Mouse (Mus musculus): ENCODE measurements around the gene Bcor. TPM values are rescaled to one million over a fixed set of nuclear protein-coding genes. Genes with fewer than 3 reads are reported as not detected.

Gene Bcor
- polyA plus RNA-seq, 1 experiment from 2014 or later, result 14.5 TPM

- H3K9me3 ChIP-seq (ENCODE audit: control insufficient read depth, low read length), result no peaks in the 10 kb centered on the region
- peaks cover 95% of the 10 kb centered on the region for H3K27me3 ChIP-seq (replicated peaks; ENCODE audit: control insufficient read depth, insufficient read depth, low read length)
- peak; percentile 69 for DNase-seq (ENCODE audit: low spot score)
- peak; percentile 55 for ATAC-seq (replicated peaks; ENCODE audit: low FRiP score)
- no peaks in the 10 kb centered on the region for H3K36me3 ChIP-seq (ENCODE audit: control insufficient read depth, insufficient read depth, low read length)
- peaks cover 20% of the 10 kb centered on the region for H3K4me1 ChIP-seq (replicated peaks; ENCODE audit: control insufficient read depth, insufficient read depth, low read length)
- peak overlapping the region; percentile 87 for H3K4me2 ChIP-seq
- peak overlapping the region; percentile 62 for H3K9ac ChIP-seq (ENCODE audit: low read depth, low read length)
- peak overlapping the region; percentile 73 for H3K27ac ChIP-seq (ENCODE audit: low read depth, low read length)
- H3K4me3 ChIP-seq (ENCODE audit: low read depth, low read length), result peak overlapping the region; percentile 52
- WGBS, result under 1% methylated on average over 60 of the region's 72 CpGs
Measured at GRCm38 (mm10) chrX:12088301-12089026, 71.7 kb downstream of the Bcor start.

- ATAC-seq (replicated peaks; ENCODE audit: low FRiP score) (peak; percentile 17; the same call in 1 of the 2 replicates), DNase-seq (ENCODE audit: low spot score) (peak; percentile 55)
- Histone ChIP-seq H3K4me3 (ENCODE audit: low read depth, low read length) (peak overlapping the region; percentile 52), H3K27me3 (replicated peaks; ENCODE audit: control insufficient read depth, insufficient read depth, low read length) (peaks cover 97% of the 10 kb centered on the region), H3K36me3 (ENCODE audit: control insufficient read depth, insufficient read depth, low read length) (no peaks in the 10 kb centered on the region), H3K4me2 (peak overlapping the region; percentile 87), H3K9me3 (ENCODE audit: control insufficient read depth, low read length) (no peaks in the 10 kb centered on the region), H3K27ac (ENCODE audit: low read depth, low read length) (peak overlapping the region; percentile 73), H3K9ac (ENCODE audit: low read depth, low read length) (peak overlapping the region; percentile 62), H3K4me1 (replicated peaks; ENCODE audit: control insufficient read depth, insufficient read depth, low read length) (peaks cover 20% of the 10 kb centered on the region)
- WGBS, result 2% methylated on average over 55 of the region's 55 CpGs
Measured at GRCm38 (mm10) chrX:12087511-12088300, 72.4 kb downstream of the Bcor start.

DNA sequence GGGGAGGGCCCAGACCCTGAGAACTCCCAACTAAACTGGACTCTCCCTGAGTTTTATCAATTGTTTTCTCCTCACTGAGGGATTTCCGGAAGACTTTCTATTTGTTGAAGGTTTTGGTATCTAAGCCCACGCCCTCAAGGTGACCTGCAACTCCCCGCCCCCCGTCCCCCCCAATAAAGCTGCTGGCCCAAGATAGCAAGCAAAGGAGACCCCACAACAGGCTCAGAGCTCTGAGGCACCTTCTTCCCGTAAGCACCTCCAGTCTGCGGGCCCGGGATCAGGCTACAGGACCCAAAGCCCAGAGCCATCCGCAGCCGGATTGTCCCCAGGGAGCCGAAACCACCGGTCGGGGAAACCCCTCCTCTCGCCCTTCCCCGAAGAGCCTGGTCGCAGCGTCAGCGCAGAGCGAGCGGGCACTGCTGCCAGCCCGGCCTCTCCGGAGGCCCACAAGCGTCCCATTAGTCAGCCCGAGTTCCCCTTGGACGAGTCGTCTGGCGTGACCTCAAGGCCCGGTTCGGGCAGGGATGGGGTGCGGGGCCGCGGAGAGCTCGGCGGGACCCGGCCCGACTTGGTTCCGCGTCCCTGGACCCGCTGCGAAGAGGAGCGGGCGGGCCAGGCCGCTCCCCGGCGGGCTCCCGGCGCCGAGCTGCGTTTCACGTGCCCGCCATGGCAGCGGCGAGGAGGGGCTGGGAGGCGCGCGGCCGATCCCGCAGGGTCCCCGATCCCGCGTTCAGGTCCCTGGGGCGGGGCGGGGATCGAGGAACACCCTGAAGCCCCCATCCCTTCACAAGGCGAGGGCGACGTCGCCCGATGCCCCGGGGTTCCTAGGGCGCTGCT lies 73.3 kb downstream of the Bcor start:
- no peaks in the 10 kb centered on the region for H3K9me3 ChIP-seq (ENCODE audit: control insufficient read depth, low read length)
- H3K4me1 ChIP-seq (replicated peaks; ENCODE audit: control insufficient read depth, insufficient read depth, low read length), result peaks cover 20% of the 10 kb centered on the region
- WGBS, result 3% methylated on average over 61 of the region's 70 CpGs
- H3K27me3 ChIP-seq (replicated peaks; ENCODE audit: control insufficient read depth, insufficient read depth, low read length), result peaks cover 96% of the 10 kb centered on the region
- peak overlapping the region; percentile 52 for H3K4me3 ChIP-seq (ENCODE audit: low read depth, low read length)
- no peaks in the 10 kb centered on the region for H3K36me3 ChIP-seq (ENCODE audit: control insufficient read depth, insufficient read depth, low read length)
- H3K4me2 ChIP-seq, result peak overlapping the region; percentile 87
- H3K27ac ChIP-seq (ENCODE audit: low read depth, low read length), result peak overlapping the region; percentile 52
- peak overlapping the region; percentile 62 for H3K9ac ChIP-seq (ENCODE audit: low read depth, low read length)
- ATAC-seq (replicated peaks; ENCODE audit: low FRiP score) (peak; percentile 24; the same call in 1 of the 2 replicates), DNase-seq (ENCODE audit: low spot score) (peak; percentile 54)

- peak overlapping the region; percentile 52; the same call in 1 of the 2 replicates for H3K4me3 ChIP-seq (ENCODE audit: low read depth, low read length)
Measured at GRCm38 (mm10) chrX:12085949-12086348, 74.2 kb downstream of the Bcor start.

DNA sequence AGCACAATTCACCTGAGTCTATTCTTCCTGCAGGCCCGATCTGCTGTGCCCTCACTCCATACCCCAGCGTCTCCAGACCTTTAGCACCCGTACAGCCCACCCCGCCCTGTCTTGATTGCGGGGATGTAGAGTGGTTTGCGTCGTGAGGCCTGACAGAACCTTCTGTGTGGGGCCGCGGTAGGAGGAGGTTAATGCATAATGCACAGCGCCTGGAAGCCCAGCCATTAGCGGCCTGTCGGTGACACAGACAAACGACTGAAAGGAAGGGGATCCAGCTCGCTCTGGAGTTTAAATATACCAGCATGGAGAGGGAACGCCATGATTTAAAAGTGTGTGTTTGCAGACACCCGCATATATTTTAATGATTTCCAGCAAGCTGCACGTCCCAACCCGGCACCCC lies 74.9 kb downstream of the Bcor start:
- Histone ChIP-seq H3K4me1 (replicated peaks; ENCODE audit: control insufficient read depth, insufficient read depth, low read length) (peaks cover 23% of the 10 kb centered on the region), H3K27ac (ENCODE audit: low read depth, low read length) (no peak overlapping the region), H3K27me3 (replicated peaks; ENCODE audit: control insufficient read depth, insufficient read depth, low read length) (peaks cover 96% of the 10 kb centered on the region), H3K9ac (ENCODE audit: low read depth, low read length) (no peak overlapping the region), H3K36me3 (ENCODE audit: control insufficient read depth, insufficient read depth, low read length) (no peaks in the 10 kb centered on the region), H3K4me2 (0 out of 2 replicates have a peak overlapping the region, but pooled peaks have one; percentile 1), H3K9me3 (ENCODE audit: control insufficient read depth, low read length) (no peaks in the 10 kb centered on the region), H3K4me3 (ENCODE audit: low read depth, low read length) (no peak overlapping the region)
- ATAC-seq (replicated peaks; ENCODE audit: low FRiP score), result no peak
- no peak for DNase-seq (ENCODE audit: low spot score)
- 7% methylated on average over 18 of the region's 18 CpGs for WGBS

More at GRCm38 (mm10) chrX:12085949-12086348, 74.2 kb downstream of the Bcor start:
- DNase-seq (ENCODE audit: low spot score), result no peak
- WGBS, result 3% methylated on average over 10 of the region's 10 CpGs
- ATAC-seq (replicated peaks; ENCODE audit: low FRiP score), result no peak
- Histone ChIP-seq H3K27ac (ENCODE audit: low read depth, low read length) (no peak overlapping the region), H3K36me3 (ENCODE audit: control insufficient read depth, insufficient read depth, low read length) (no peaks in the 10 kb centered on the region), H3K9me3 (ENCODE audit: control insufficient read depth, low read length) (no peaks in the 10 kb centered on the region), H3K27me3 (replicated peaks; ENCODE audit: control insufficient read depth, insufficient read depth, low read length) (peaks cover 96% of the 10 kb centered on the region), H3K4me2 (peak overlapping the region; percentile 87), H3K9ac (ENCODE audit: low read depth, low read length) (no peak overlapping the region), H3K4me1 (replicated peaks; ENCODE audit: control insufficient read depth, insufficient read depth, low read length) (peaks cover 21% of the 10 kb centered on the region)

DNA sequence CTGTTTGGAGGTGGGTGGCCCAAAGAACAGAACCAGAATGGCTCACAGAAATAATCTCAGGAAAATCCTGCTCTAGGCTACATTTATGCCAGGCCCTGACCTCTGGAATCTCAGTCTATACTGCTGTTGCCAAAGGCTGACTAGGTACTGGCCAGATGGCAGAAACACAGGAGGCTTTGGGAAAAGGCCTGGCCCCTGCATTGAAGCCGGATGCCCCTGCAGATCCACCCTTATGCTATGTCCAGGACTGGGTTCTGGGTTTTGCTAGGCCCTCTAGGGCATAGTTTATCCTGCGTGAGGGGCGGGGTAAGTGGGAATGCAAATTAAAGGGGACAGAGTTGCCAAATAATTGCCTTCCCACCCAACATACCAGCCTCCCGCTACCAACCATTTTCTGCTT lies 75.5 kb downstream of the Bcor start:
- DNase-seq (ENCODE audit: low spot score), result no peak
- ATAC-seq (replicated peaks; ENCODE audit: low FRiP score), result no peak

GRCm38 (mm10) chrX:12083631-12084030 lies 76.5 kb downstream of the Bcor start:
- ATAC-seq (replicated peaks; ENCODE audit: low FRiP score), result no peak
- Histone ChIP-seq H3K4me2 (no peak overlapping the region), H3K36me3 (ENCODE audit: control insufficient read depth, insufficient read depth, low read length) (no peaks in the 10 kb centered on the region), H3K9me3 (ENCODE audit: control insufficient read depth, low read length) (no peaks in the 10 kb centered on the region), H3K9ac (ENCODE audit: low read depth, low read length) (no peak overlapping the region), H3K4me1 (replicated peaks; ENCODE audit: control insufficient read depth, insufficient read depth, low read length) (peaks cover 12% of the 10 kb centered on the region), H3K4me3 (ENCODE audit: low read depth, low read length) (no peak overlapping the region), H3K27me3 (replicated peaks; ENCODE audit: control insufficient read depth, insufficient read depth, low read length) (peaks cover 95% of the 10 kb centered on the region), H3K27ac (ENCODE audit: low read depth, low read length) (no peak overlapping the region)
- DNase-seq (ENCODE audit: low spot score), result no peak
- 33% methylated on average over 10 of the region's 10 CpGs for WGBS

More for the DNA sequence above, 75.5 kb downstream of the Bcor start:
- H3K4me2 ChIP-seq, result no peak overlapping the region
- H3K27me3 ChIP-seq (replicated peaks; ENCODE audit: control insufficient read depth, insufficient read depth, low read length), result peaks cover 96% of the 10 kb centered on the region
- no peaks in the 10 kb centered on the region for H3K9me3 ChIP-seq (ENCODE audit: control insufficient read depth, low read length)
- no peak overlapping the region for H3K27ac ChIP-seq (ENCODE audit: low read depth, low read length)
- 39% methylated on average over 4 of the region's 4 CpGs for WGBS
- no peak overlapping the region for H3K4me3 ChIP-seq (ENCODE audit: low read depth, low read length)
- no peak overlapping the region for H3K9ac ChIP-seq (ENCODE audit: low read depth, low read length)
- H3K4me1 ChIP-seq (replicated peaks; ENCODE audit: control insufficient read depth, insufficient read depth, low read length), result peaks cover 19% of the 10 kb centered on the region
- H3K36me3 ChIP-seq (ENCODE audit: control insufficient read depth, insufficient read depth, low read length), result no peaks in the 10 kb centered on the region

- Histone ChIP-seq H3K27ac (ENCODE audit: low read depth, low read length) (no peak overlapping the region), H3K9me3 (ENCODE audit: control insufficient read depth, low read length) (no peaks in the 10 kb centered on the region), H3K4me1 (replicated peaks; ENCODE audit: control insufficient read depth, insufficient read depth, low read length) (peaks cover 12% of the 10 kb centered on the region), H3K4me2 (no peak overlapping the region), H3K27me3 (replicated peaks; ENCODE audit: control insufficient read depth, insufficient read depth, low read length) (peaks cover 95% of the 10 kb centered on the region), H3K9ac (ENCODE audit: low read depth, low read length) (no peak overlapping the region), H3K36me3 (ENCODE audit: control insufficient read depth, insufficient read depth, low read length) (no peaks in the 10 kb centered on the region), H3K4me3 (ENCODE audit: low read depth, low read length) (no peak overlapping the region)
- DNase-seq (ENCODE audit: low spot score) (no peak), ATAC-seq (replicated peaks; ENCODE audit: low FRiP score) (no peak)
- 28% methylated on average over 16 of the region's 16 CpGs for WGBS
Measured at GRCm38 (mm10) chrX:12082736-12083135, 77.4 kb downstream of the Bcor start.

Data from liver, embryonic 11.5 days (tissue).